ENCODE assay signal across 8 mouse cellular contexts in the genomic region with DNA sequence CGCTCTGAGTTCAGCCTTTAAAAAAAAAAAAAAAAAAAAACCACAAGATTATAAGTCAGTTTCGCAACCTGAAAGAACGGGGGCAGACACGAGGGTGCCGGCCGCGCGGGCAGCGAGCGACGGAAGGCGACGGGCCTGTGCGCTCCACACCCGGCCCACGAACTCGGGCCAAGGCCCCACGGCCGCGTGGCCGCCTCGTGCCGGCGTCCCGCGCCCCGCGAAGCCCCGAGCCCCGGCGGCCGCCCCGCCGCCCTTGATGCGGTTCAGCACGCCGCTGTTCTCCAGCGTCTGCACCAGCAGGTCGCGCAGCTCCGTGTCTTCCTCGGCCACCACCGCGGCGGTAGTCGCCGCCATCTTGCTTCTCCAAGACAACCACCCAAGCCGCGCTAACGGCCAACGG. TPM values are rescaled to one million over a fixed set of nuclear protein-coding genes. Genes with fewer than 3 reads are reported as not detected.
A peak's percentile ranks its signal among the peaks of the same experiment; 100 is the strongest.
DNase-seq lines count a peak whose midpoint lies in the region; ATAC-seq and TF ChIP-seq lines count a peak whose summit lies in the region.
"Not testable (repeated sequence)": the region's sequence is repeated elsewhere in the genome, so short reads cannot be mapped to it uniquely, and the experiment has no call there.

A gene (minus strand): TSS at position 381 of the 400 bp plus-strand sequence.

- peak; percentile 16 for DNase-seq in 416B (ENCODE audit: low read depth)
- peak; percentile 21 for DNase-seq in forebrain, embryonic 10.5 days (ENCODE audit: extremely low spot score, low spot score)
- peak; percentile 48 for DNase-seq in kidney, adult 9 months
- peak; percentile 82 for DNase-seq in midbrain, embryonic 11.5 days (ENCODE audit: low spot score, missing footprints)
- DNase-seq in spleen, adult 2 months (ENCODE audit: low read depth in 1 of 2, low spot score in 2 of 2) = peak in 1 of 2 experiments; percentile 17

- H3K9me3 ChIP-seq in forebrain, embryonic 10.5 days; heart, embryonic 12.5 days (replicated peaks); limb, embryonic 13.5 days; midbrain, embryonic 11.5 days (ENCODE audit: control insufficient read depth, low read length): not testable (repeated sequence)

- WGBS in bone marrow, adult 2 months = under 1% methylated on average over 46 of the region's 51 CpGs
- WGBS in forebrain, embryonic 10.5 days = 1% methylated on average over 43 of the region's 51 CpGs
- WGBS in heart, embryonic 12.5 days = under 1% methylated on average over 41 of the region's 51 CpGs
- under 1% methylated on average over 45 of the region's 51 CpGs for WGBS in limb, embryonic 13.5 days
- WGBS in midbrain, embryonic 11.5 days = under 1% methylated on average over 38 of the region's 51 CpGs
- WGBS in spleen, adult 2 months = 0% methylated on average over 10 of the region's 51 CpGs

- not testable (repeated sequence) for H3K4me1 ChIP-seq in bone marrow, adult 2 months (ENCODE audit: control insufficient read depth, insufficient read depth, low read length); forebrain, embryonic 10.5 days; heart, embryonic 12.5 days (replicated peaks); limb, embryonic 13.5 days; midbrain, embryonic 11.5 days (ENCODE audit: control insufficient read depth, insufficient read depth, low read length); spleen, adult 2 months (ENCODE audit: control insufficient read depth, insufficient read depth, insufficient read length)

- H3K27me3 ChIP-seq in forebrain, embryonic 10.5 days (ENCODE audit: poor library complexity, severe bottlenecking); heart, embryonic 12.5 days (replicated peaks); limb, embryonic 13.5 days; midbrain, embryonic 11.5 days (ENCODE audit: control insufficient read depth, insufficient read depth, low read length); spleen, adult 2 months (ENCODE audit: control insufficient read depth, insufficient read depth, low read length): not testable (repeated sequence)

- peak within 1 kb of the TSS; percentile 67 for H3K4me3 ChIP-seq in bone marrow, adult 2 months (replicated peaks; ENCODE audit: control insufficient read depth, low read depth, low read length)
- peak within 1 kb of the TSS; percentile 59 for H3K4me3 ChIP-seq in forebrain, embryonic 10.5 days
- peak within 1 kb of the TSS; percentile 74 for H3K4me3 ChIP-seq in heart, embryonic 12.5 days
- peak within 1 kb of the TSS; percentile 52 for H3K4me3 ChIP-seq in limb, embryonic 13.5 days
- H3K4me3 ChIP-seq in midbrain, embryonic 11.5 days (ENCODE audit: low read depth, low read length) = peak within 1 kb of the TSS; percentile 49
- H3K4me3 ChIP-seq in spleen, adult 2 months (ENCODE audit: extremely low read depth, insufficient read depth, insufficient read length) = peak within 1 kb of the TSS; percentile 55

- TF ChIP-seq CTCF in bone marrow, adult 2 months (IDR thresholded peaks at IDR 0.05; ENCODE audit: control insufficient read depth, insufficient read depth, low read length); spleen, adult 2 months (IDR thresholded peaks at IDR 0.05; ENCODE audit: extremely low read depth, insufficient read depth, insufficient read length, insufficient replicate concordance): not testable (repeated sequence)

- peak within 1 kb of the TSS; percentile 88 for H3K9ac ChIP-seq in heart, embryonic 12.5 days
- peak within 1 kb of the TSS; percentile 69 for H3K9ac ChIP-seq in limb, embryonic 13.5 days
- peak within 1 kb of the TSS; percentile 59 for H3K9ac ChIP-seq in midbrain, embryonic 11.5 days (ENCODE audit: low read length)

- H3K4me2 ChIP-seq in heart, embryonic 12.5 days = peak within 1 kb of the TSS; percentile 60
- peak within 1 kb of the TSS; percentile 58 for H3K4me2 ChIP-seq in limb, embryonic 13.5 days (replicated peaks)
- H3K4me2 ChIP-seq in midbrain, embryonic 11.5 days = peak within 1 kb of the TSS; percentile 39

- peak; percentile 23; the same call in 1 of the 2 replicates for ATAC-seq in heart, embryonic 12.5 days (ENCODE audit: insufficient number of reproducible peaks, low FRiP score)
- ATAC-seq in limb, embryonic 13.5 days (ENCODE audit: low FRiP score, low read depth) = peak; percentile 37
- not testable (repeated sequence) for ATAC-seq in midbrain, embryonic 11.5 days (ENCODE audit: low FRiP score)

- TF ChIP-seq POLR2A in bone marrow, adult 2 months (IDR thresholded peaks at IDR 0.05; ENCODE audit: borderline replicate concordance, control insufficient read depth, low read depth, low read length); spleen, adult 2 months (IDR thresholded peaks at IDR 0.05; ENCODE audit: low read depth, low read length): not testable (repeated sequence)

- peaks cover 12% of the 10 kb centered on the region for H3K36me3 ChIP-seq in forebrain, embryonic 10.5 days (replicated peaks)
- not testable (repeated sequence) for H3K36me3 ChIP-seq in heart, embryonic 12.5 days; limb, embryonic 13.5 days; midbrain, embryonic 11.5 days (ENCODE audit: control insufficient read depth, insufficient read depth, low read length); spleen, adult 2 months (ENCODE audit: control insufficient read depth, insufficient read depth, low read length)

- peak within 1 kb of the TSS; percentile 75 for H3K27ac ChIP-seq in bone marrow, adult 2 months (ENCODE audit: control insufficient read depth, insufficient read depth, low read depth, low read length, poor library complexity)
- peak within 1 kb of the TSS; percentile 90 for H3K27ac ChIP-seq in forebrain, embryonic 10.5 days
- H3K27ac ChIP-seq in heart, embryonic 12.5 days (ENCODE audit: poor library complexity, severe bottlenecking) = peak within 1 kb of the TSS; percentile 84
- H3K27ac ChIP-seq in limb, embryonic 13.5 days = peak within 1 kb of the TSS; percentile 67; the same call in 1 of the 2 replicates
- not testable (repeated sequence) for H3K27ac ChIP-seq in midbrain, embryonic 11.5 days (ENCODE audit: low read depth, low read length)
- H3K27ac ChIP-seq in spleen, adult 2 months (ENCODE audit: insufficient read depth, low read length) = peak within 1 kb of the TSS; percentile 41

RNA-seq across cellular contexts. Expression of the gene that starts here (rescaled TPM):
- polyA plus RNA-seq in bone marrow, adult 2 months (2011; ENCODE audit: insufficient read depth, insufficient read length, low replicate concordance, missing spikeins) = 16.3 and 32.8 TPM in 2 replicates
- polyA plus RNA-seq in forebrain, embryonic 10.5 days (2016; fragmentation: Nextera tagmentation; extraction: Ambion mirVana) = 52.0 and 53.4 TPM in 2 replicates
- 28.8 and 29.2 TPM in 2 replicates for polyA plus RNA-seq in heart, embryonic 12.5 days (2016; fragmentation: Nextera tagmentation; extraction: Ambion mirVana)
- 61.3 and 61.8 TPM in 2 replicates for polyA plus RNA-seq in limb, embryonic 13.5 days (2015; fragmentation: Nextera tagmentation; extraction: Ambion mirVana)
- polyA plus RNA-seq in midbrain, embryonic 11.5 days (2014; fragmentation: Nextera tagmentation; extraction: Ambion mirVana) = 56.2 and 60.5 TPM in 2 replicates
- 10.6 and 11.4 TPM in 2 replicates for polyA plus RNA-seq in spleen, adult 2 months (2012; rRNA removed)
